Mouse (Mus musculus): Measurements from ENCODE around the gene Adamts7.

- TF ChIP-seq EP300 (optimal IDR thresholded peaks at IDR 0.05) (no peak), CTCF (IDR thresholded peaks at IDR 0.05; ENCODE audit: low read depth) (no peak)
These were observed 26.0 kb downstream of the Adamts7 start for GRCm38 (mm10) chr9:90188893-90189292.
